Mouse (Mus musculus) ES-Bruce4 (cell line): ENCODE data around the gene Kng1. TPM values are rescaled to one million over a fixed set of nuclear protein-coding genes. Genes with fewer than 3 reads are reported as not detected.
"Not testable (repeated sequence)": the region's sequence is repeated elsewhere in the genome, so short reads cannot be mapped to it uniquely, and the experiment has no call there.

Experiments
- H3K27ac ChIP-seq: 2 replicates; pipeline ENCODE4 v1.5.1; 2012; ENCODE audit warnings: low read length, inconsistent platforms; ENCODE audit not compliant: insufficient read depth
- H3K27me3 ChIP-seq: 2 replicates; pipeline ENCODE4 v1.6.1; 2012; ENCODE audit warnings: mild to moderate bottlenecking, low read length, inconsistent platforms; ENCODE audit not compliant: control insufficient read depth, poor library complexity, insufficient read depth, severe bottlenecking
- H3K36me3 ChIP-seq: 2 replicates; pipeline ENCODE4 v1.6.1; 2012; ENCODE audit warnings: inconsistent platforms, mild to moderate bottlenecking, low read length, moderate library complexity; ENCODE audit not compliant: control insufficient read depth, poor library complexity, insufficient read depth, severe bottlenecking
- H3K4me1 ChIP-seq: one replicate; pipeline ENCODE4 v1.8.1; 2011; ENCODE audit warnings: low read length; ENCODE audit not compliant: control insufficient read depth, insufficient read depth
- H3K4me3 ChIP-seq: 2 replicates; pipeline ENCODE4 v1.5.1; 2011; ENCODE audit warnings: low read depth, mild to moderate bottlenecking, low read length
- H3K9ac ChIP-seq: 2 replicates; pipeline ENCODE4 v1.6.1; 2012; ENCODE audit warnings: low read depth, mild to moderate bottlenecking, inconsistent platforms; ENCODE audit not compliant: poor library complexity, severe bottlenecking
- H3K9me3 ChIP-seq: replicated peaks from 2 replicates; pipeline ENCODE4 v1.6.1; 2012; ENCODE audit warnings: mild to moderate bottlenecking, low read length, inconsistent platforms; ENCODE audit not compliant: control insufficient read depth, poor library complexity, insufficient read depth, severe bottlenecking
- CTCF ChIP-seq: IDR thresholded peaks from one replicate; pipeline ENCODE4 v1.8.1; 2011; ENCODE audit warnings: low read depth, low read length
- EP300 ChIP-seq: IDR thresholded peaks from 2 replicates; pipeline ENCODE4 v1.6.1; 2011; ENCODE audit warnings: low read depth, low read length; ENCODE audit not compliant: insufficient read depth
- POLR2A ChIP-seq: IDR thresholded peaks from one replicate; pipeline ENCODE4 v1.8.1; 2011; ENCODE audit warnings: low read length; ENCODE audit not compliant: insufficient read depth
- polyA plus RNA-seq: library from polyadenylated mRNA; stranded (reverse); fragments of >200 nt; gene quantifications from 2 replicates; pipeline ENCODE4 v1.2.4, GENCODE M21; 2011; ENCODE audit warnings: low read depth; ENCODE audit not compliant: missing spikeins, insufficient read depth, insufficient read length

Kng1 gene
- polyA plus RNA-seq, result 1.1 TPM in 1 of 2 replicates, not detected in the other

GRCm38 (mm10) chr16:23057668-23058447 lies at the start of gene Kng1:
Gene Kng1, plus strand, starts transcription at chr16:23057865.
- H3K4me3 ChIP-seq, H3K36me3 ChIP-seq, H3K9ac ChIP-seq, H3K4me1 ChIP-seq, H3K9me3 ChIP-seq, H3K27ac ChIP-seq, H3K27me3 ChIP-seq: not testable (repeated sequence)

DNA sequence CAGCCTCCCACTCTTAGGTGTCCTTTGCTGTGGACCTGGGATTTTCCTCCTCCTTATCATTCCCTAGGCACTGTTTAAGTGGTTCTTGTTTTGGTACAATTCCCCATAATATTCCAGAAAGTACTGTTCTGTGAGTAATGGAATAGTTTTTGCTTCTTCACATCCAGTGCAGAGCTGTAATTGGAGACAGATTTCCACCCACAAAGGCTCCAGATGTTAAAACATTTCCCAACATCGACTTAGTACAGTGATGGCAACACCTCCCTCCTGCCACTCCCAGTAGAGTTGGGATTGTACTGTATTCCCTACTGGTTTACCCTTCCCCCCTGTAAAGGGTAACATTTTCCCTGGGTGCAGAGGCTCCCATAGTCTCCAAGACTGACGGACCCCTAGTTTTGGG lies 43.9 kb upstream of the Kng1 start:
- not testable (repeated sequence) for H3K4me3 ChIP-seq, H3K4me1 ChIP-seq, H3K36me3 ChIP-seq, H3K9me3 ChIP-seq, H3K27ac ChIP-seq, H3K9ac ChIP-seq, H3K27me3 ChIP-seq

DNA sequence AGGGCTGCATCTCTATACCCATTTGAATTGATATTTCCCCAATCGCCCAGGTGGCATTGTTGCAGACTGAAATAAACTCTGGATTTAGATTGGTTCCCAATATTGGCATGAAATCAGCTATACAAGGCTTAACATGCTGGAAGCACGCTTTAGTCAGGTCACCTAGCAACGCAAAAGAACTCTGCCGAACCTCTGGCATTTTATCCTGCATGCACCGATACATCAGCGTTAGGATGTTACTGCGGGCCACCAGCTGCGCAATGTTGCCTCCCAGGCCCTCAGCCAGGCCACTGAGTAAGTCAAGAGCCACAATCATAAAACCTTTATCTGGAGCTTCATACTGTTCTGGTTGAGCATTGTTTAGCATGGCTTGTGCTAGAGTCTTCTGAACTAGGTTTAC lies 43.0 kb upstream of the Kng1 start:
- H3K27me3 ChIP-seq, H3K4me3 ChIP-seq, H3K9ac ChIP-seq, H3K36me3 ChIP-seq, H3K4me1 ChIP-seq, H3K27ac ChIP-seq, H3K9me3 ChIP-seq: not testable (repeated sequence)

GRCm38 (mm10) chr16:23020571-23020970 lies 37.1 kb upstream of the Kng1 start:
- H3K4me1 ChIP-seq, H3K9me3 ChIP-seq, H3K4me3 ChIP-seq, H3K27me3 ChIP-seq, H3K36me3 ChIP-seq, H3K9ac ChIP-seq: not testable (repeated sequence)
- 0 out of 2 replicates have a peak overlapping the region, but pooled peaks have one; percentile 23 for H3K27ac ChIP-seq

DNA sequence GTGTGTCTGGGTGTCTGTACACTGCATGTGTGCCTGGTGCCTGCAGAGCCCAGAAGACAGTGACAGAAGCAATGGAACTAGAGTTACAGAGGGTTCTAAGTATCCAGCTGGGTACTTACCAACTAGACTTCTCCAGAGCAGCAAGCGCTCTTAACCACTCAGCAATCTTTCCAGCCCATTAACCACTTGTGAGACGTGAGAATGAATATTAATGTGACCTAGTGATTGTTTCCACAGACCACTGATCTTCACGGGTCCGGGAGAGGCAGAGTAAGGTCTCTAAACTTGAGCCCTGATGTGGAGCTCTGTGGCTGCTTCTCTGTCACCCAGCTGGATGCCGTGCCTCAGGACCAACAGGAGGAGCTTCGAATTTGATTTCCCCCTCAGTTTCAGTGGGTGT lies 32.6 kb upstream of the Kng1 start:
- no peak for TF ChIP-seq EP300
- no peak for TF ChIP-seq POLR2A
- TF ChIP-seq CTCF, result no peak
- Histone ChIP-seq H3K4me1 (peaks cover 1% of the 10 kb centered on the region), H3K9me3 (no peaks in the 10 kb centered on the region), H3K27me3 (no peaks in the 10 kb centered on the region), H3K9ac (no peak overlapping the region), H3K4me3 (no peak overlapping the region), H3K27ac (no peak overlapping the region), H3K36me3 (no peaks in the 10 kb centered on the region)

DNA sequence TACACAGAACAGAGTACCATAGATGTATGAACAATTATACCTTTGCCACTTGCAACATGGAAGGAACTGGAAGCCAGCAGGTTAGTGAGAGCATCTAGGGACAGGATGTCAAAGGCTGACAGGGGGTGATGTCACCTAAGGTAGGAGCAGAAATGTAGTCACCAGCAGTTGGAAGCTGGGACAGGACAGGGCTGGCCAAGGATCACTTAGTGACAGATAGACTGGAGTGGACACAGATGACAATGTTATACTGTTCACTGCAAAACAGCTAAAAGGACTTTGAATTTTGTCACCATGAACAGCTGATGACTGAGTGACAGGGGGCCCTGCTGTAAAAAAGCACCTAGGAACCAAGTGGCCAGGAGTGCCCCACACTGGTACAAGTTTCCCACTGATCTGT lies 31.1 kb upstream of the Kng1 start:
- Histone ChIP-seq H3K4me1 (no peaks in the 10 kb centered on the region), H3K9me3 (peaks cover 9% of the 10 kb centered on the region), H3K27ac (no peak overlapping the region), H3K4me3 (no peak overlapping the region), H3K9ac (no peak overlapping the region), H3K27me3 (no peaks in the 10 kb centered on the region), H3K36me3 (no peaks in the 10 kb centered on the region)
- TF ChIP-seq EP300, result no peak
- no peak for TF ChIP-seq POLR2A
- no peak for TF ChIP-seq CTCF

GRCm38 (mm10) chr16:23027341-23027740 lies 30.3 kb upstream of the Kng1 start:
- not testable (repeated sequence) for H3K27ac ChIP-seq, H3K36me3 ChIP-seq, H3K4me1 ChIP-seq, H3K4me3 ChIP-seq, H3K27me3 ChIP-seq, H3K9ac ChIP-seq
- peaks cover 16% of the 10 kb centered on the region for H3K9me3 ChIP-seq

DNA sequence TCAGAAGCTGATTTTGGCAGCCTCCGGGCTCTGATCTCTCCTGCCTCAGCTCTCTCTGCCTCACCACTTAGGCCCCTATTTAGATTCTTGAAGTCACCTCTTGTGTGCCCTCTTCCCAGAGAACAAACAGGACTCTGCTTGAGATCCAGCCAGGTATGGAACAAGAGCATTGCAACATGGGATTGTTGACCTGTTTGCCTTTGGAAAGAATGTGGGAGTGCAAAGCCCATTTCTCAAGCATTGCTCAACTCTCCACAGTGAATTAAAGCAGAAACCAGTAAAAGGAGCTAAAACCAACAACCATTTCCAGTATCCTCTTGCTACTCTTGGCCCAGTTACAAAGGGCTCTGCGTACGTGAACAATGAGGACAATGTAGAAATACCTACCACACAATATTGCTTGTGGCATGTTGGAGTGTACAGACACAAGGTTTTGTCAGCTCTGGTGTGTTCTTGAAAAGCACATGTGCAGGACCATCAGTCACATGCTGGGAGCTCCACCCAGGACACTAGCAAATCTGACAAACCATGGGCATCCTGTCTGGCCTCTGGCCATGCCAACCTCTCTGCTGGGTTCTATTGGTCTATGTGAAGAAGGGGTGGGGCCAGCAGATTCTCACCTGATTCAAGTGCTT lies 28.6 kb upstream of the Kng1 start, which contains the start of gene Kng2:
Gene Kng2 (minus strand): TSS at position 517 of the 635 bp plus-strand sequence.
- not testable (repeated sequence) for H3K9ac ChIP-seq
- H3K9me3 ChIP-seq, result peaks cover 25% of the 10 kb centered on the region
- H3K27ac ChIP-seq, result peak within 1 kb of the TSS; percentile 76; the same call in 1 of the 2 replicates

More for the DNA sequence above, 28.6 kb upstream of the Kng1 start, which contains the start of gene Kng2:
- not testable (repeated sequence) for H3K4me3 ChIP-seq, H3K36me3 ChIP-seq, H3K4me1 ChIP-seq, H3K27me3 ChIP-seq
